Mouse (Mus musculus): ENCODE data around the gene H2-Ke6.

Gene H2-Ke6

GRCm38 (mm10) chr17:34027656-34028223 is at the start of gene H2-Ke6:
Gene H2-Ke6 (minus strand): TSS chr17:34028060.
- peak; percentile 94 for DNase-seq

- peak; percentile 57 for DNase-seq
Observed at GRCm38 (mm10) chr17:34077549-34077948, 49.7 kb upstream of the H2-Ke6 start.

- DNase-seq: peak; percentile 46
Observed at GRCm38 (mm10) chr17:34075271-34075670, 47.4 kb upstream of the H2-Ke6 start.

- no peak for DNase-seq
Observed at GRCm38 (mm10) chr17:34072091-34072490, 44.2 kb upstream of the H2-Ke6 start.

- no peak for DNase-seq
Observed at GRCm38 (mm10) chr17:34068864-34069263, 41.0 kb upstream of the H2-Ke6 start.

- DNase-seq: no peak
Observed at GRCm38 (mm10) chr17:34057224-34057623, 29.4 kb upstream of the H2-Ke6 start.

GRCm38 (mm10) chr17:34047404-34048050 is 19.7 kb upstream of the H2-Ke6 start:
- no peak for DNase-seq

- no peak for DNase-seq
Observed at GRCm38 (mm10) chr17:34045941-34046340, 18.1 kb upstream of the H2-Ke6 start.

GRCm38 (mm10) chr17:34039562-34040450 is 11.9 kb upstream of the H2-Ke6 start:
- DNase-seq: no peak

- no peak for DNase-seq
Observed at GRCm38 (mm10) chr17:34038878-34039561, 11.2 kb upstream of the H2-Ke6 start, which contains the start of gene Col11a2. Gene Col11a2 (plus strand): TSS chr17:34039437.

- peak; percentile 69 for DNase-seq
Observed at GRCm38 (mm10) chr17:34038440-34038839, 10.6 kb upstream of the H2-Ke6 start.

GRCm38 (mm10) chr17:34037241-34037640 is 9.4 kb upstream of the H2-Ke6 start:
- DNase-seq: no peak

GRCm38 (mm10) chr17:34036647-34037046 is 8.8 kb upstream of the H2-Ke6 start:
- no peak for DNase-seq

GRCm38 (mm10) chr17:34035517-34035916 is 7.7 kb upstream of the H2-Ke6 start:
- DNase-seq: no peak

GRCm38 (mm10) chr17:34034064-34034463 is 6.2 kb upstream of the H2-Ke6 start:
- peak; percentile 63 for DNase-seq

- DNase-seq: no peak
Observed at GRCm38 (mm10) chr17:34033441-34033840, 5.6 kb upstream of the H2-Ke6 start.

GRCm38 (mm10) chr17:34032806-34033205 is 4.9 kb upstream of the H2-Ke6 start:
- no peak for DNase-seq

- DNase-seq: no peak
Observed at GRCm38 (mm10) chr17:34032174-34032632, 4.3 kb upstream of the H2-Ke6 start.

- peak; percentile 97 for DNase-seq
Observed at GRCm38 (mm10) chr17:34031465-34032173, 3.8 kb upstream of the H2-Ke6 start, which contains the start of the genes Slc39a7 and Rxrb. Gene Slc39a7 (minus strand): TSS chr17:34031682. Gene Rxrb (plus strand): TSS chr17:34031812.

GRCm38 (mm10) chr17:34030861-34031326 is 3.0 kb upstream of the H2-Ke6 start:
- no peak for DNase-seq

GRCm38 (mm10) chr17:34029890-34030595 is 2.2 kb upstream of the H2-Ke6 start:
- DNase-seq: no peak
